ENCODE assay signal across 14 mouse cellular contexts in the genomic region with DNA sequence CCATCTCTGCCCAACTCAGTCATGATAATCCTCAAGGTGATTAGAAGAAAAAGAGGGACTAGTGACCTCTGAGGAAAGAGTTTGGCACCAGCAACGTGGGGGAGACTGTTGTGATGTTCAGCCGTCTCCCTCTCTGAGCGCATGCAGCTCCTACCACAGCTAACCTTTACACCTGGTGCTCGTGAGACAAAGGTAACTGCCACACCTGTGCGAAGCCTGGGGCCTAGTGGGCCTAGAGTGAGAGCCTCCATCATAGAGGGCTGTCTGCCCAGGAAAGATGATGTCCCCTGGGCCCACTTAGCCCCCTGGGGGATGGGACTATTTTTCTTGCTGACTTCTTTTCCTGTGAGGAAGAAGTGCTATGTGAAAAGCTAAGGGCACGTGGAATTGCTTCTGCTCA. TPM values are rescaled to one million over a fixed set of nuclear protein-coding genes. Genes with fewer than 3 reads are reported as not detected.
"Had no signal": no experiment of that assay in that cellular context is flagged by ENCODE, and none has a peak within 500 bp of the region (broad histone marks: within the 10 kb centered on the region; RNA-seq: fewer than 3 reads in every experiment).

No protein-coding gene starts in this region.

- DNase-seq: left cerebral cortex, postnatal 4 days; liver; liver, embryonic 13.5 days; liver, postnatal 0 days; lung, adult 18-20 months; lung, adult 2 months; lung, embryonic 14.5 days; lung, postnatal 10 days; lung, postnatal 14 days; lung, postnatal 36 days; lung, postnatal 4 days; midbrain, embryonic 14.5 days had no signal

RNA-seq across cellular contexts. Expression of gene Prlr, which starts 36.2 kb away (rescaled TPM):
- total RNA-seq: megakaryocyte, adult 5-6 weeks; monocyte, adult 5-6 weeks had no signal
